Mouse (Mus musculus): Measurements from ENCODE around the gene Syndig1. TPM values are rescaled to one million over a fixed set of nuclear protein-coding genes. Genes with fewer than 3 reads are reported as not detected.

Gene Syndig1
- total RNA-seq, 2 experiments from 2014 or later = 40.8 to 41.9 TPM

Other genes starting within 250 kb of the Syndig1 start
- 1 to 10 TPM; 1.7 to 3.0 TPM for gene C530025M09Rik, start 2.0 kb downstream of the Syndig1 start, total RNA-seq (2021)